Mouse (Mus musculus): ENCODE results near the gene Sumo1. TPM values are rescaled to one million over a fixed set of nuclear protein-coding genes. Genes with fewer than 3 reads are reported as not detected.

Gene Sumo1
- polyA plus RNA-seq, 1 experiment from 2014 or later, result 328 TPM

DNA sequence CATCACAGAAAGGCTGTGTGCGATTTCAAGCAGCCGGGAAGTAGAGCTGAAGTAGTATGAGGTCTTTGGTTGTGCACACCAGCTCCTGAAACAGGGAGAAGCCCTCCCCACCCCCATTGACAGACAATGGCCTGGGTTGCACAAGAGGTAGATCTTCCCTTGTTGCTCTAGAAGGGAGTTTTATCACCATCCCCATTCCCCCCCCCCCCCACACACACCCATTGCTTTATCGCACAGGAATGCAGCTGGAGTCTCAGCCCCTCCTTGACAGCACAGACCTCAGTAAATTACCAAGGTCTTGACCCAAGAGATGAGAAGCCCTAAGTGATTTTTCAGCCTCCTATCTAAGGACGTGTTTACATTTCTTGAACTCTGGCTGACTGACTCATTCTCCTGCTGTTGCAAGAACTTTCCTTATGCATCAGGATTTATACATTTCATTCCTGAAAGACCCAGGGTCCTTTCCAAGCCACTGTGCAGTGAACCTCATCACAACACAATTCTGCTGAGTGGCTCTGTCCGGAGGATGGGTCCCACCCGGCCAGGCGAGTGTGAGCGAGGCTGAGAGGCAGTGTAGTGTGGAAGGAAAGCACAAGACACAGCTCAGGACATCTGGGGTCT, 90.4 kb downstream of the Sumo1 start:
- Histone ChIP-seq H3K9me3 (no peaks in the 10 kb centered on the region), H3K27ac (no peak overlapping the region), H3K4me3 (no peak overlapping the region), H3K4me1 (peaks cover 16% of the 10 kb centered on the region; the same call in 1 of the 2 replicates), H3K36me3 (replicated peaks) (no peaks in the 10 kb centered on the region), H3K9ac (no peak overlapping the region), H3K4me2 (no peak overlapping the region), H3K27me3 (replicated peaks) (no peaks in the 10 kb centered on the region)
- ATAC-seq (replicated peaks), result no peak
- WGBS, result 59% methylated on average over 8 of the region's 8 CpGs

DNA sequence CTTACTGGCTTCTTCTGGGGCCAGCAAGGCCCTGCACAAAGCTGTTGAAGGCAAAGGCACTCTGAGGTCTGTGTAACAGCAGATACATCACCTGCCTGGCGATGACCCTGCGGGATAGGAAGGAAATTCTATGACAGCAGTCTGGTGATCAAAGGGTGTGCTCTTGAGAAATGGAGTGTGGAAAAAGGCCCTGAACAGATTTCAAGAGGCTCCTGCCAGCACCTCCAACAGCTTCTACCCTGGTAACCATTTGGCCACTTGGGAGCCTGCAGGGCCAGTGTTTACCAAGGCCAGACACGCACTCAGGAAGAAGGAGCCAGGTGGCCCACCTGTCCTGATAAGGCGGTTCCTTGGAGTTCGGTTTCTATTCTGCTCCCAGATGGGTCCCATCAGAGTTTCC, 91.3 kb downstream of the Sumo1 start:
- 79% methylated on average over 5 of the region's 5 CpGs for WGBS
- H3K9ac ChIP-seq, result no peak overlapping the region
- no peak overlapping the region for H3K4me3 ChIP-seq
- no peak for ATAC-seq (replicated peaks)
- peaks cover 14% of the 10 kb centered on the region for H3K4me1 ChIP-seq
- no peaks in the 10 kb centered on the region for H3K36me3 ChIP-seq (replicated peaks)
- H3K4me2 ChIP-seq, result no peak overlapping the region
- no peaks in the 10 kb centered on the region for H3K9me3 ChIP-seq
- no peaks in the 10 kb centered on the region for H3K27me3 ChIP-seq (replicated peaks)
- H3K27ac ChIP-seq, result no peak overlapping the region

DNA sequence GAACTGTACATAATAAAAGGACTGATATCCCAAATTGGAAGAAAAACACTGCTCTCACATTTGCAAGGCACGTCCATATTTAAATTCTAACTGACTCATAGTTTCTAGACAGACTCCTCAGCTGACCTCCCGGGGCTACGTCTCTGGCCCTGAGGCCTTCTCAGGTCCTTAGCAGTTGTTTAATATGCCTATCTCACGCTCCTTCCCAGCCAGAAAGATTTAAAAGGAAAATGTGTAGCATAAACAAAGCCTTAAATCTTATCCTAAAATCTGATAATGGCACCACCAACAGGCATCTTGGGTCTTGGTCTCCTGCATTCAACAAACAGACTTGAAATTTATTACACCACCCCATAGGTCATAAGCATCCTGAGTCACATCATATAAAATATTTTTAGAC, 91.9 kb downstream of the Sumo1 start:
- no peak overlapping the region for H3K4me3 ChIP-seq
- H3K36me3 ChIP-seq (replicated peaks), result no peaks in the 10 kb centered on the region
- 81% methylated on average over 4 of the region's 4 CpGs for WGBS
- ATAC-seq (replicated peaks), result no peak
- H3K4me1 ChIP-seq, result peaks cover 18% of the 10 kb centered on the region
- H3K4me2 ChIP-seq, result no peak overlapping the region
- H3K27me3 ChIP-seq (replicated peaks), result no peaks in the 10 kb centered on the region
- H3K27ac ChIP-seq, result no peak overlapping the region
- H3K9ac ChIP-seq, result no peak overlapping the region
- H3K9me3 ChIP-seq, result no peaks in the 10 kb centered on the region

GRCm38 (mm10) chr1:59574262-59575187, 96.1 kb downstream of the Sumo1 start:
- Histone ChIP-seq H3K9ac (peak overlapping the region; percentile 36), H3K4me3 (peak overlapping the region; percentile 23), H3K27me3 (replicated peaks) (no peaks in the 10 kb centered on the region), H3K27ac (peak overlapping the region; percentile 79), H3K9me3 (no peaks in the 10 kb centered on the region), H3K4me2 (peak overlapping the region; percentile 53), H3K4me1 (peaks cover 20% of the 10 kb centered on the region), H3K36me3 (replicated peaks) (no peaks in the 10 kb centered on the region)
- 29% methylated on average over 21 of the region's 21 CpGs for WGBS
- peak; percentile 90 for ATAC-seq (replicated peaks)

DNA sequence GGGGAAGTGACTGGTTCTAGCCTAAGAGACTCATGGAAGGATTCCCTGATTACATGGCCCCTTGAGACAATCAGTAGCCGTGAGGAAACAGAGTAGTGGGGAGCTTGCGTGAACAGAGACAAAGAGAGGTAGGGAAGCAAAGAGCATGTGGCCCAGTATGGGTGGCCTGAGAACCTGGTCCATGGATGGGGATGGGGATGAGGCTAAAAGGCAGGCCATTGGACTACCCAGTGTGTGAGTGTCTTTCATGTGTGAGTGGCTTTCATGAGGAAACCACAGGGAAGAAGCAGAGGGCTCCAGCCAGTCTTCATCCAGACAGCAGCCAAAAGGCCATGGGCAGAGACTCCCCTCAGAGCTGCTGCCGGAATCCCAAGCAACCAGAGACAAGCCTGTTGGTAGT, 96.8 kb downstream of the Sumo1 start:
- Histone ChIP-seq H3K4me3 (no peak overlapping the region), H3K9ac (no peak overlapping the region), H3K27ac (peak overlapping the region; percentile 79), H3K4me2 (peak overlapping the region; percentile 53; the same call in 1 of the 2 replicates), H3K27me3 (replicated peaks) (no peaks in the 10 kb centered on the region), H3K9me3 (no peaks in the 10 kb centered on the region), H3K36me3 (replicated peaks) (no peaks in the 10 kb centered on the region), H3K4me1 (peaks cover 17% of the 10 kb centered on the region)
- WGBS, result 52% methylated on average over 3 of the region's 3 CpGs
- ATAC-seq (replicated peaks), result peak; percentile 57

GRCm38 (mm10) chr1:59571502-59571901, 99.1 kb downstream of the Sumo1 start:
- no peak overlapping the region for H3K4me3 ChIP-seq
- H3K27me3 ChIP-seq (replicated peaks), result no peaks in the 10 kb centered on the region
- no peak for ATAC-seq (replicated peaks)
- H3K27ac ChIP-seq, result no peak overlapping the region
- no peak overlapping the region for H3K9ac ChIP-seq
- H3K4me2 ChIP-seq, result no peak overlapping the region
- 93% methylated on average over 3 of the region's 3 CpGs for WGBS
- H3K9me3 ChIP-seq, result no peaks in the 10 kb centered on the region
- H3K36me3 ChIP-seq (replicated peaks), result no peaks in the 10 kb centered on the region
- H3K4me1 ChIP-seq, result peaks cover 17% of the 10 kb centered on the region

DNA sequence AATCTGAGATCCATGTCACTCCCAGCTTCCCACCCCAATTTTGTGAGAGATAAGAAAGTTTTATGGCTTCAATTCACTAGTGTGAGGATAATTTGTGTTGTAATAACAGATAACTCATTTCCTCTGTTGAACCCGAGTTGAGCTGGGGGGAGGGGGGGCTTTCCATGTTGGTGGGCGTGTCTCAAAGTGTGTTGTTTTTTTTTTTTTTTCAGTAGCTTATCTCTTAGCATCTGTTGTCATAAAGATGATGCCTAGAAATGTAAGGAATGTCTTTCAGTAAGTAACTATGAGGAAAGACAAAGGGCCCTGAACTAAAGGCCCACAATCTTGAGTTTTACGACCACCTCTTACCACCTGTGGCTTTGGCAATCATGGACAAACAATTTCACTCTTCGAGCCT, 99.9 kb downstream of the Sumo1 start:
- H3K27me3 ChIP-seq (replicated peaks), result no peaks in the 10 kb centered on the region
- H3K4me1 ChIP-seq, result peaks cover 17% of the 10 kb centered on the region
- no peaks in the 10 kb centered on the region for H3K9me3 ChIP-seq
- H3K4me2 ChIP-seq, result no peak overlapping the region
- H3K4me3 ChIP-seq, result no peak overlapping the region
- H3K27ac ChIP-seq, result no peak overlapping the region
- ATAC-seq (replicated peaks), result no peak
- WGBS, result 84% methylated on average over 4 of the region's 4 CpGs
- H3K9ac ChIP-seq, result no peak overlapping the region
- no peaks in the 10 kb centered on the region for H3K36me3 ChIP-seq (replicated peaks)

- Histone ChIP-seq H3K4me3 (no peak overlapping the region), H3K4me2 (no peak overlapping the region), H3K4me1 (peaks cover 7% of the 10 kb centered on the region), H3K9me3 (no peaks in the 10 kb centered on the region), H3K9ac (no peak overlapping the region), H3K36me3 (replicated peaks) (no peaks in the 10 kb centered on the region), H3K27me3 (replicated peaks) (no peaks in the 10 kb centered on the region), H3K27ac (no peak overlapping the region)
- 89% methylated on average over 5 of the region's 5 CpGs for WGBS
- no peak for ATAC-seq (replicated peaks)
Measured at GRCm38 (mm10) chr1:59569301-59569700, 101.3 kb downstream of the Sumo1 start.

DNA sequence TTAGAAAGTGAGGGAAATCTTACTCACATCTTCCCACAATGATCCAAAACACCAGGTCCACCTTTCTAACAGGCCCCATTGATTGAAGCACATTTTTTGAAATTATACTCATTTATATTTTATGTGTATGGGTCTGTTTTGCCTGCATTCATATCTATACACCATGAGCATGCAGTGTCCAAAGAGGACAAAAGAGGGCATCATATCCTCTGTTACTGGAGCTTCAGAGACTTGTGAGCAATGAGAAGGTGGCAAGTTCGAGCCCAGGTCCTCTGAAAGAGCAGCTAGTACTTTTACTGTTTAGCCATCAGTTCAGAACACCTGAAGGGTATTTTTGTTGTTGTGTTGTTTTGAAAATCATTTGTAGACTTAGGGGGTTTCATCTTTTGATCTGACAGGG, 102.4 kb downstream of the Sumo1 start:
- H3K9ac ChIP-seq, result no peak overlapping the region
- WGBS, result 87% methylated on average over 1 of the region's 1 CpGs
- H3K36me3 ChIP-seq (replicated peaks), result no peaks in the 10 kb centered on the region
- H3K27ac ChIP-seq, result no peak overlapping the region
- no peaks in the 10 kb centered on the region for H3K27me3 ChIP-seq (replicated peaks)
- no peaks in the 10 kb centered on the region; the same call in 1 of the 2 replicates for H3K4me1 ChIP-seq
- no peak overlapping the region for H3K4me2 ChIP-seq
- no peaks in the 10 kb centered on the region for H3K9me3 ChIP-seq
- no peak for ATAC-seq (replicated peaks)
- no peak overlapping the region for H3K4me3 ChIP-seq

- H3K4me3 ChIP-seq, result no peak overlapping the region
- no peaks in the 10 kb centered on the region for H3K36me3 ChIP-seq (replicated peaks)
- H3K27ac ChIP-seq, result no peak overlapping the region
- no peaks in the 10 kb centered on the region for H3K9me3 ChIP-seq
- no peaks in the 10 kb centered on the region; the same call in 1 of the 2 replicates for H3K4me1 ChIP-seq
- no peak overlapping the region for H3K4me2 ChIP-seq
- 95% methylated on average over 4 of the region's 4 CpGs for WGBS
- no peaks in the 10 kb centered on the region for H3K27me3 ChIP-seq (replicated peaks)
- no peak overlapping the region for H3K9ac ChIP-seq
- ATAC-seq (replicated peaks), result no peak
Measured at GRCm38 (mm10) chr1:59567521-59567920, 103.1 kb downstream of the Sumo1 start.

GRCm38 (mm10) chr1:59566926-59567325, 103.7 kb downstream of the Sumo1 start:
- no peaks in the 10 kb centered on the region for H3K9me3 ChIP-seq
- 67% methylated on average over 6 of the region's 6 CpGs for WGBS
- no peak overlapping the region for H3K27ac ChIP-seq
- H3K4me1 ChIP-seq, result no peaks in the 10 kb centered on the region; the same call in 1 of the 2 replicates
- H3K27me3 ChIP-seq (replicated peaks), result no peaks in the 10 kb centered on the region
- no peaks in the 10 kb centered on the region for H3K36me3 ChIP-seq (replicated peaks)
- no peak overlapping the region for H3K4me2 ChIP-seq
- H3K4me3 ChIP-seq, result no peak overlapping the region
- no peak for ATAC-seq (replicated peaks)
- H3K9ac ChIP-seq, result no peak overlapping the region

- no peak for ATAC-seq (replicated peaks)
- no peaks in the 10 kb centered on the region for H3K36me3 ChIP-seq (replicated peaks)
- 80% methylated on average over 7 of the region's 7 CpGs for WGBS
- H3K4me1 ChIP-seq, result no peaks in the 10 kb centered on the region; the same call in 1 of the 2 replicates
- H3K4me3 ChIP-seq, result no peak overlapping the region
- no peak overlapping the region for H3K27ac ChIP-seq
- no peaks in the 10 kb centered on the region for H3K27me3 ChIP-seq (replicated peaks)
- H3K9ac ChIP-seq, result no peak overlapping the region
- H3K4me2 ChIP-seq, result no peak overlapping the region
- H3K9me3 ChIP-seq, result no peaks in the 10 kb centered on the region
Measured at GRCm38 (mm10) chr1:59566281-59566680, 104.4 kb downstream of the Sumo1 start.
